Mouse (Mus musculus): ENCODE measurements around the gene Med11. TPM values are rescaled to one million over a fixed set of nuclear protein-coding genes. Genes with fewer than 3 reads are reported as not detected.
"Not testable (repeated sequence)": the region's sequence is repeated elsewhere in the genome, so short reads cannot be mapped to it uniquely, and the experiment has no call there.

Med11 gene
- polyA plus RNA-seq, 1 experiment from 2014 or later = 40.9 TPM

GRCm38 (mm10) chr11:70469764-70470163 is 18.0 kb downstream of the Med11 start:
- Histone ChIP-seq H3K9me3 (ENCODE audit: control insufficient read depth, low read length) (no peaks in the 10 kb centered on the region), H3K4me1 (replicated peaks; ENCODE audit: control insufficient read depth, insufficient read depth, low read length) (peaks cover 8% of the 10 kb centered on the region; the same call in 1 of the 2 replicates), H3K27me3 (ENCODE audit: control insufficient read depth, insufficient read depth, low read length) (peaks cover 9% of the 10 kb centered on the region; the same call in 1 of the 2 replicates), H3K4me3 (ENCODE audit: low read depth, low read length) (no peak overlapping the region), H3K36me3 (ENCODE audit: control insufficient read depth, insufficient read depth, low read length) (no peaks in the 10 kb centered on the region), H3K4me2 (ENCODE audit: low read depth, low read length, severe bottlenecking) (no peak overlapping the region), H3K9ac (ENCODE audit: low read length) (no peak overlapping the region), H3K27ac (ENCODE audit: low read depth, low read length) (no peak overlapping the region)
- no peak for ATAC-seq (replicated peaks; ENCODE audit: low FRiP score)
- DNase-seq (ENCODE audit: low spot score) = no peak
- 86% methylated on average over 3 of the region's 3 CpGs for WGBS

GRCm38 (mm10) chr11:70472716-70473115 is 21.0 kb downstream of the Med11 start:
- Histone ChIP-seq H3K4me3 (ENCODE audit: low read depth, low read length) (no peak overlapping the region), H3K36me3 (ENCODE audit: control insufficient read depth, insufficient read depth, low read length) (no peaks in the 10 kb centered on the region), H3K4me1 (replicated peaks; ENCODE audit: control insufficient read depth, insufficient read depth, low read length) (no peaks in the 10 kb centered on the region), H3K4me2 (ENCODE audit: low read depth, low read length, severe bottlenecking) (no peak overlapping the region), H3K27ac (ENCODE audit: low read depth, low read length) (no peak overlapping the region), H3K9me3 (ENCODE audit: control insufficient read depth, low read length) (no peaks in the 10 kb centered on the region), H3K27me3 (ENCODE audit: control insufficient read depth, insufficient read depth, low read length) (no peaks in the 10 kb centered on the region), H3K9ac (ENCODE audit: low read length) (no peak overlapping the region)
- no peak for ATAC-seq (replicated peaks; ENCODE audit: low FRiP score)
- DNase-seq (ENCODE audit: low spot score) = no peak

- ATAC-seq (replicated peaks; ENCODE audit: low FRiP score); DNase-seq (ENCODE audit: low spot score); H3K27ac ChIP-seq (ENCODE audit: low read depth, low read length); H3K9ac ChIP-seq (ENCODE audit: low read length); H3K36me3 ChIP-seq (ENCODE audit: control insufficient read depth, insufficient read depth, low read length); H3K4me1 ChIP-seq (replicated peaks; ENCODE audit: control insufficient read depth, insufficient read depth, low read length); H3K4me2 ChIP-seq (ENCODE audit: low read depth, low read length, severe bottlenecking); H3K9me3 ChIP-seq (ENCODE audit: control insufficient read depth, low read length); H3K27me3 ChIP-seq (ENCODE audit: control insufficient read depth, insufficient read depth, low read length); H3K4me3 ChIP-seq (ENCODE audit: low read depth, low read length): not testable (repeated sequence)
- 89% methylated on average over 5 of the region's 5 CpGs for WGBS
These were observed 21.6 kb downstream of the Med11 start for GRCm38 (mm10) chr11:70473291-70473690.

DNA sequence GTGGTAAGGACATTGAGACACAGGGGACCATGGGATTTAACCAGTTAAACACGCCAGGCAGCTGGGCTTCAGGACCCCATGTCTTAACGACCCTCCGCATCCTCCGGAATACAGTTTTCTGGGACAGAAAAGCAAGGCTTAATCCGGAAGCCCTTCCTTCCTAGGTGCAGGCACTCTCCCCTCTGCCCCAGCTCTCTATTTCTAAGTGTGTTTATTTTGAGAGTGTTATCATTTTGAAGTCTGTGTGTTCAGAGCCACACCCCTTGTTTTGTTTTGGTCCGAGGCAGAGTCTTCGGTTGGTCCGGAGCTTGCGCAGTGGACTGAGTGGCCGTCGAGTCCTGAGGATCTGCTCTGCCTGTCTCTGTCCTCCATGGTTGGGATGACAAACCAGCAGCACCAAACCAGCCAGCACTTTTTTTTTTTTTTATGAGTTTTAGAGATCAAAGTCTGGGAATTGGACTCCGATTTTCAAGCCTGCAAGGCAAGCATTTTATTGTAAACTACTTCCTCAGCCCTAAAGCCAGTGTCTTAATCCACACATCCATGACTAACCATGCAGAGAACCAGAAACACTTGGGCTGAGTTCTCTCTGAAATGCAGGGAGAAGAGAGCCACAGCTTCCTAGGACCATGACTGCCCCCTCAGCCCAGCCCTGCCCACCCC is 23.3 kb downstream of the Med11 start:
- no peak overlapping the region for H3K4me3 ChIP-seq (ENCODE audit: low read depth, low read length)
- WGBS = 84% methylated on average over 12 of the region's 12 CpGs
- H3K9me3 ChIP-seq (ENCODE audit: control insufficient read depth, low read length) = no peaks in the 10 kb centered on the region
- DNase-seq (ENCODE audit: low spot score) (no peak), ATAC-seq (replicated peaks; ENCODE audit: low FRiP score) (no peak)
- H3K4me1 ChIP-seq (replicated peaks; ENCODE audit: control insufficient read depth, insufficient read depth, low read length) = no peaks in the 10 kb centered on the region
- no peaks in the 10 kb centered on the region for H3K36me3 ChIP-seq (ENCODE audit: control insufficient read depth, insufficient read depth, low read length)
- H3K4me2 ChIP-seq (ENCODE audit: low read depth, low read length, severe bottlenecking) = no peak overlapping the region
- no peak overlapping the region for H3K27ac ChIP-seq (ENCODE audit: low read depth, low read length)
- H3K27me3 ChIP-seq (ENCODE audit: control insufficient read depth, insufficient read depth, low read length) = no peaks in the 10 kb centered on the region
- no peak overlapping the region for H3K9ac ChIP-seq (ENCODE audit: low read length)

DNA sequence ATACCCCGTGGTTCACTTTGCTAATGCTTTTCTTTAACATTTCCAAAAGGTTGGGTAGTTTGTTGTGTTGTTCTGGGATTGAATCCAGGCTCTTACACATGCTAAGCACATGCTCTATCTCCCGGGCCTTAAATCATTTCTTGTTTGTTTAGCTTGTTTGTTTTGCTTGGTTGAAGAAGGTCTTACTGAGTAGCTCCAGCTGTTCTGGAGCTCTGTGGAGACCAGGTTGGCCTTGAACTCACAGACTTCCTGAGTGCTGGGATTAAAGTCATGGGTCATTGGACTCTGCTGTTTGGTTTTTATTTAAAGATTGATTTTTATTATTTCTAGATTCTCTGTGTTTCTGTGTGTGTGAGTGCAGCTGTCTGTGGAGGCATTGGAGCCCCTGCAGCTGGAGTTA is 33.8 kb downstream of the Med11 start:
- no peak overlapping the region for H3K27ac ChIP-seq (ENCODE audit: low read depth, low read length)
- no peak overlapping the region for H3K4me3 ChIP-seq (ENCODE audit: low read depth, low read length)
- H3K27me3 ChIP-seq (ENCODE audit: control insufficient read depth, insufficient read depth, low read length) = no peaks in the 10 kb centered on the region
- H3K4me2 ChIP-seq (ENCODE audit: low read depth, low read length, severe bottlenecking) = no peak overlapping the region
- H3K9ac ChIP-seq (ENCODE audit: low read length) = no peak overlapping the region
- H3K9me3 ChIP-seq (ENCODE audit: control insufficient read depth, low read length) = no peaks in the 10 kb centered on the region
- ATAC-seq (replicated peaks; ENCODE audit: low FRiP score) = no peak
- H3K36me3 ChIP-seq (ENCODE audit: control insufficient read depth, insufficient read depth, low read length) = no peaks in the 10 kb centered on the region
- H3K4me1 ChIP-seq (replicated peaks; ENCODE audit: control insufficient read depth, insufficient read depth, low read length) = no peaks in the 10 kb centered on the region
- DNase-seq (ENCODE audit: low spot score) = no peak
- 67% methylated on average over 2 of the region's 2 CpGs for WGBS

DNA sequence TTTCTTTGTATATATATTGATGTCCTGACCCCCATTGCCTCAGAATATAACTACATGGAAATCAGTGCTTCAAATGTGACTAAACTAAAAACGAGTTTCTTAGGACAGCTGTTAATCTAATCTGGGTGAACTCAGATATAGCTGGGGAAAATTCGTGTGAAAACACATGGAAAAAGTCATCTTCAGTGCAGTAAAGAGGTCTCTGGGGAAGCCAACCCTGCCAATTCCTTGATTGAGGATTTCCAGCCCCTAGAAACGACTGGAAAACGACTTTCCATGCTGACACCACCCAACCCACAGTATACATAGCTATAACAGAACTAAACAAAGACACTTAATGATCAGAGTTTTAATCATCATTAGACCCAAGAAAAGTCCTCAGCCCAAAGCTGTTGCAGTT is 36.1 kb downstream of the Med11 start:
- no peak for DNase-seq (ENCODE audit: low spot score)
- Histone ChIP-seq H3K9ac (ENCODE audit: low read length) (no peak overlapping the region), H3K4me1 (replicated peaks; ENCODE audit: control insufficient read depth, insufficient read depth, low read length) (no peaks in the 10 kb centered on the region), H3K36me3 (ENCODE audit: control insufficient read depth, insufficient read depth, low read length) (no peaks in the 10 kb centered on the region), H3K4me3 (ENCODE audit: low read depth, low read length) (no peak overlapping the region), H3K9me3 (ENCODE audit: control insufficient read depth, low read length) (no peaks in the 10 kb centered on the region), H3K4me2 (ENCODE audit: low read depth, low read length, severe bottlenecking) (no peak overlapping the region), H3K27ac (ENCODE audit: low read depth, low read length) (no peak overlapping the region), H3K27me3 (ENCODE audit: control insufficient read depth, insufficient read depth, low read length) (no peaks in the 10 kb centered on the region)
- no peak for ATAC-seq (replicated peaks; ENCODE audit: low FRiP score)
- 62% methylated on average over 4 of the region's 4 CpGs for WGBS

- no peaks in the 10 kb centered on the region for H3K9me3 ChIP-seq (ENCODE audit: control insufficient read depth, low read length)
- no peaks in the 10 kb centered on the region for H3K36me3 ChIP-seq (ENCODE audit: control insufficient read depth, insufficient read depth, low read length)
- H3K4me1 ChIP-seq (replicated peaks; ENCODE audit: control insufficient read depth, insufficient read depth, low read length) = no peaks in the 10 kb centered on the region
- H3K27ac ChIP-seq (ENCODE audit: low read depth, low read length) = no peak overlapping the region
- no peak for DNase-seq (ENCODE audit: low spot score)
- ATAC-seq (replicated peaks; ENCODE audit: low FRiP score) = no peak
- H3K4me3 ChIP-seq (ENCODE audit: low read depth, low read length) = no peak overlapping the region
- WGBS = 86% methylated on average over 3 of the region's 3 CpGs
- H3K4me2 ChIP-seq (ENCODE audit: low read depth, low read length, severe bottlenecking) = no peak overlapping the region
- no peak overlapping the region for H3K9ac ChIP-seq (ENCODE audit: low read length)
- H3K27me3 ChIP-seq (ENCODE audit: control insufficient read depth, insufficient read depth, low read length) = no peaks in the 10 kb centered on the region
These were observed 37.4 kb downstream of the Med11 start for GRCm38 (mm10) chr11:70489138-70489537.

DNA sequence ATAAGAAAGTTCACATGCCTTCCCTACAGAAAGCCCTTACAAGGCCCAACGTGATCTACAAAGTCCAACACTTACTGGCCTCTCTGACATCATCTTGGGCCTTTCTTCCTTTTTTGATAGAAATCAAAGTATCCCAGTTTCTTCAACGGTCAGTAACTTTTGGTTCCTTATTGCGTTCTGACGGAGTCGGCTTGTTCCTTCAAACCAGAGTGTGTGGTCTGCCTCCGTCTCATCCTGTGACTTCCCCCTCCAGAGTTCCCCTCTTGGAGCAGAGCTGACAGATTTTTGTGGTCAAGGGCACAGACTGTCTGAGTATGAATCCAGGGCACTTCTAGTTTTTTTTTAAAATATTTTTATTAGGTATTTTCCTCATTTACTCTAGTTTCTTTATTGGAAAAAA is 38.0 kb downstream of the Med11 start:
- Histone ChIP-seq H3K9ac (ENCODE audit: low read length) (no peak overlapping the region), H3K4me2 (ENCODE audit: low read depth, low read length, severe bottlenecking) (no peak overlapping the region), H3K4me3 (ENCODE audit: low read depth, low read length) (no peak overlapping the region), H3K4me1 (replicated peaks; ENCODE audit: control insufficient read depth, insufficient read depth, low read length) (no peaks in the 10 kb centered on the region), H3K9me3 (ENCODE audit: control insufficient read depth, low read length) (no peaks in the 10 kb centered on the region), H3K27ac (ENCODE audit: low read depth, low read length) (no peak overlapping the region), H3K36me3 (ENCODE audit: control insufficient read depth, insufficient read depth, low read length) (no peaks in the 10 kb centered on the region), H3K27me3 (ENCODE audit: control insufficient read depth, insufficient read depth, low read length) (no peaks in the 10 kb centered on the region)
- ATAC-seq (replicated peaks; ENCODE audit: low FRiP score) (no peak), DNase-seq (ENCODE audit: low spot score) (no peak)
- WGBS = 90% methylated on average over 6 of the region's 6 CpGs
